Mouse (Mus musculus) CD8-positive naive resting alpha-beta T cell, adult 2 months (primary cell): Measurements from ENCODE around the gene Hnf4a.

ENCODE experiments used
- DNase-seq, 2 experiments: peaks; one replicate each; pipeline ENCODE4 v3.0.0; 2022; ENCODE audit warnings: low read depth in 2 of 2, low spot score in 2 of 2

Hnf4a gene

DNA sequence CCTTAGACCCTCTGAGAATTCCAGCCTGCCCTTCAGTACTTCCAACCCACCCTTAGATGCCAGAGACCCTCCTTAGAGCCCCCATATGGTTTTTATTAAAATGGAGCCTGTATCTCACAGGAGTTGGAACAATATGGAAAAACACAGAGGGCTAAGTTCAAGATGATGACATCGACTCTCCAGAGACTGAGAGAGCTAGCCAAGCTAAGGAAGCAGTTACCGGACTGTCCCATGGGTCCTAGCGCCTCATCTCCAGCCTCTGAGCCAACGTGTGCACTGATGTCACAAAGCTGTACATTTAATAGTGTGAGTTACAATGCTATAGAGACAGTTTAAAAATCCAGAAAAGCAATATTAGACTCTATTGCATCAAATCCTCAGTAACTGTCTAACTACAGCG, 84.4 kb downstream of the Hnf4a start:
- no peak for DNase-seq

DNA sequence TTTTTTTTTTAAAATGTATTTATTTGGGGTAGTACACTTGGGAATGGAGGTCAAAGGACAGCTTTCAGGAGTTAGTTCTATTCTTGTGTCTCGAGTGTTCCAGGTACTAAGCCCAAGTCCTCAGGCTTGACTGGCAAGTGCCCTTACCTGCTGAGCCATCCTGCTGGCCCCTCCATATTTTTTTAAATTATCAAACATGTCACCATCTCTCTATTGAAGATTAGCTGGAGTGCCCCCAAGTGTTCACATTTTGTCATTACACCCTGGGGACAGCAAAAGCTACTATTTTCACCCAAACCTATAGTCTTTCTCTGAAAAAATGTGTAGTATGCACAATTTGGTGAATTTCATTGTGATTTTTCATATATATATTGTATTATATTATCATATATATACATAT, 85.5 kb downstream of the Hnf4a start:
- peak in 1 of 2 experiments; percentile 20 for DNase-seq

DNA sequence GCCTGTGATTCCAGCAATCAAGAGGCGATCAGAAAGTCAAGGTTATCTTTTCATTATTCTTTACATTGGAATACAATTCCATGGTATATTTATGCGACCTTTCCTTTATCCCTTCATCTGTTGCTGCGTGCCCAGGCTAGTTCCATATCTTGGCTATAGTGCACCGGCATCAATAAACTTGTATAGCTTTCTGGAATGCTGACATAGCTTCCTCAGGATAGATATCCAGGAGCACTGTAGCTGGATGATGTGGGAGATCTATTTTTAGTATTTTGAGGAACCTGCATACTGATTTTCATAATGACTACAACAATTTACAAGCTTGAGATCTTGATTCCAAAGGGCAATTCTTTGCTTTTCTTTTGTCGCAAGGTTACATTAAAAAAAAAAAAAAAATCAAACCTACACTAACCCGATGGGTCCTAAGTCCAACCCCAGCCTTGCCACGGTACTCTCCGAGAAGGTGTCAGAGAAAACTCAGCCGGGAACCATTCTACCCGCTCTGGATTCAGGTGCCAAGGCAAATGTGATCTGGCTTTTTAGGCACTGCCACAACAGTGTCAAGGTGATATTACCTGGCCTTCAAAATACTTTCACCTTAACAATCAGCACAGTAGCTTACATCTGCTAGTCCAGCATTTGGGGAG, 87.2 kb downstream of the Hnf4a start:
- no peak for DNase-seq

DNA sequence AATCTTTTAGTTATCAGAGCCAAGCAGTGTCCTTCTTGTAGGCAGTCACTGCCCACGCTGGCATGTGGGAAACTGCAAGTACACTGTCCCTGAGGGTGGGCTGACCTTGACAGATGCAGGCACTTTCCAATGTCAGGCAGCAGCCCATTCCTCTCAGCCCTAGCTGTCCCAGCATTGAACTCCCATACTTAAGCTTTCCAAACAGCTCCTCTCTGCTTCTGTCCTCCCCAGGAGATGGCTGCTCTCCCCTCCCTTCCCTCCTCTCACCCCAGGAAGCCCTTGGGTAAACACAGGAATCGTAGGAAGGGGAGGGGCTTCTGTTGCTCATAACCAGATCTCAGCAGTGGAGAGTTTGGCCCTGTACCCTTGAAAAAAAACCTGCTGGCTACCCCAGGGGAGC, 88.5 kb downstream of the Hnf4a start:
- DNase-seq = no peak

DNA sequence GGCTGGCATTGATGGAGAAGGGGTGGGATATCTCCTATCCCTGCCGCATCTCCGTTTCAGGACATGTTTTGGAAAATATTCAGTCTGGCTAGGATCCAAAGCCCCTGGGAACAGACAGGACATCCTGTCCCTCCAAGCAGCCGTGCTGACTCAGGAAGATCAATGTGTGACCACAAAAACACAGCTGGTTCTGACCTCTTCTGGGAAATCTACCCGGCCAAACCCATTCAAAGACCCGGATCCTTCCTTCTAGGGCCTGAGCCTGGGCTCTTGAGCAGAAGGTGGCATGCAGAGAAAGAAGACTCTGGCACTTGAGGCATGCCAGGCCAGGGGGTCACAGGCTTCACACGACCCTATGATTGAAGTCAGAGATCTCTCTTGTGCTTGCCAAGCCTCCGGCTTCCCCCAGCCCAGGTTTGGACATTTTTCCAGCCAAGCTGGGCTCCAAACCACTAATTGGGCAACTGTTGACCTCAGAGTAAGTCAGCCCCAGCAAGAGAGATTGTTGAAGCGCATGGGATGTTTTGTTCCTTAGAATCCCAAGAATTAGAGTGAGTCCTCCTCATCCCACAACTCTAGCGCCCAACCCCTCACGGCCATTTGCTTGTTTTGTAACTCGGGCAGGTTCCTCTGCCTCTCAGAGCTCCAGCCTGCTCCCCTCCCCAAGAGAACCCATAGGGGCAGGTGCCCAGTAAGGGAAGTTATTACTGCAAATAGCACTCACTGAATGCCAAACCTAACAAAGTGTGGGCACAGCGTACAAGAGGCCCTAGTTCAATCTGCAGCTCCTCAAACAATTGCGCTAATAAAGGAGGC, 89.7 kb downstream of the Hnf4a start:
- no peak for DNase-seq

DNA sequence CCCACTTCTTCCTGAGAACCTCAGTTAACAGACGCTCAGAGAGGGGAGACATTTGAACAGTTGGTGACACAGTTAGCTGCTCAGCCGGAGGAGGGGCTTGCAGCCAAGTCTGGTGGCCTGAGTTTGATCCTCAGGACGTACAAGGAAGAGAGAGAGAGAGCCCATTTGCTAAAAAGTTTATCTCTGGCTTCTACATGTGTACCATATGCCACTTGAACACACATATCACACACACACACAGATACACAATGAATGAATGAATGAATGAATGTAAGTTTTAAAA, 90.2 kb downstream of the Hnf4a start:
- DNase-seq = no peak

DNA sequence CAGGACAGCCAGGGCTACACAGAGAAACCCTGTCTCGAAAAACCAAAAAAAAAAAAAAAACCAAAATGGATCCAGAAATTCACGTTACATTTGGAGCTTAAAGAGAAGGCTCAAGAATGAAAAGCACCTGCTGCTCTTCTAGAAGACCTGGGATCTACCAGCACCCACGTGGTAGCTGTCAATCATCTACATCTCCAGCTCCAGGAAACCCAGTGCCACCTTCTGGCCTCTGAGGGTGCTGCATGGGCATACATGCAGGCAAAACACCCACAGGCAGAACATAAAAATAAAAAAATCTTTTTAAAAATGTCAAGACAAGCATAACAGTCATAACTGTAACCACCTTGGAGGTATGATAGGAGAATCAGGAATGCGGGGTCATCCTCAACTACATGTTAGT, 91.1 kb downstream of the Hnf4a start:
- DNase-seq = peak; percentile 34 to 54

DNA sequence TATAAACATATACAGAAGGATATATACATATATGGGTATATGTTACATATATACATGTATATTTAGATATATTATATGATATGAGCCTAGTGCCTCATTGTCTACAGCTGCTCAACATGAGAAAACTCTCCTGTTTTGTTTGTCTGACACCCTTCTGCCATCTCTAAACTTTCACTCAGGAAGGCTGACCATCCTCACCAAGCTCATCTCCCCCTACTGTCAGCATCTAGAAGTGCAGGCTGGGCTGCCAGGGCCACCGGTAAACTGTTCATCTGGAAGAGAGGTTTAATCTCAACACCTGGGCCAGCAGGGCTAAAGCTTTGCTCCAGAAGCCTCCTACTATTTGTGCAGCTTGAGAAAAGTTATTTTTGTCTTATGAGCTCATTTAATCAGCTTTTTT, 92.6 kb downstream of the Hnf4a start:
- DNase-seq = peak; percentile 65 to 76

DNA sequence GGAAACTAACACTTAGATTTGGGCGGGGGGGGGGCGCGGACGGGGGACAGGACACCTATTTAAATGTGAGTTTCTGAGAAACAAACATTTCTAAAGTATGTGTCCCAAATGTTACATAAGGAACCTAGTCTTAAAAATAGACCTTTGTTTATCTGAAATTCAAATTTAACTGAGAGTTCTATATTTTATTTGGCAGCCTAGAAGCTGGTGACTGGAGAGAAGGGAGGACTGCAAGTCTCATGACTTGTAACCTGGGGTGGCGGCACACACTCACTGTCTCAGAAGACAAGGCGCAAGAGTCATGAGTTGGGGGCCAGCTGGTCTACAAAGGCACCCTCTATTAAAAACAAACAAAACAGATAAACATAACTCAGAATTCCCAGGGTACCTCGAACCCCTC, 94.5 kb downstream of the Hnf4a start:
- DNase-seq = no peak

DNA sequence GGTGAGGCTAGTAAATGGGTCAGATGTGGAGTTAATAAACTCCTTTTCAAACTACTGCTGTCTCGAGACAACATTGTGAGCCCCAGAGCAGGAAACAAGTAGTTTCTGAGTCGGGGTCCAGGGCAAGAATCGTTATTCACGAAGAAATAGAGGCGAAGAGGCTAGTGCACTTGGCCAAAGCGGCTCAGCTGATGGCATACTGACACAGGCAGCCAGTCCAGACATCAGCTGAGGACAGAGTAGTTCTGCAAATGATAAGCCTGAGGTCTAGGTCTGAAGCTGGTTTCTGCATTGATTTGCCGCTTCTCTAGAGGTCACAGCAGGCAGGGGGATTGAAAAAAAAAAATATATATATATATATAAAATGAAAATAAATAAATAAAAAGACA, 95.1 kb downstream of the Hnf4a start:
- no peak for DNase-seq

DNA sequence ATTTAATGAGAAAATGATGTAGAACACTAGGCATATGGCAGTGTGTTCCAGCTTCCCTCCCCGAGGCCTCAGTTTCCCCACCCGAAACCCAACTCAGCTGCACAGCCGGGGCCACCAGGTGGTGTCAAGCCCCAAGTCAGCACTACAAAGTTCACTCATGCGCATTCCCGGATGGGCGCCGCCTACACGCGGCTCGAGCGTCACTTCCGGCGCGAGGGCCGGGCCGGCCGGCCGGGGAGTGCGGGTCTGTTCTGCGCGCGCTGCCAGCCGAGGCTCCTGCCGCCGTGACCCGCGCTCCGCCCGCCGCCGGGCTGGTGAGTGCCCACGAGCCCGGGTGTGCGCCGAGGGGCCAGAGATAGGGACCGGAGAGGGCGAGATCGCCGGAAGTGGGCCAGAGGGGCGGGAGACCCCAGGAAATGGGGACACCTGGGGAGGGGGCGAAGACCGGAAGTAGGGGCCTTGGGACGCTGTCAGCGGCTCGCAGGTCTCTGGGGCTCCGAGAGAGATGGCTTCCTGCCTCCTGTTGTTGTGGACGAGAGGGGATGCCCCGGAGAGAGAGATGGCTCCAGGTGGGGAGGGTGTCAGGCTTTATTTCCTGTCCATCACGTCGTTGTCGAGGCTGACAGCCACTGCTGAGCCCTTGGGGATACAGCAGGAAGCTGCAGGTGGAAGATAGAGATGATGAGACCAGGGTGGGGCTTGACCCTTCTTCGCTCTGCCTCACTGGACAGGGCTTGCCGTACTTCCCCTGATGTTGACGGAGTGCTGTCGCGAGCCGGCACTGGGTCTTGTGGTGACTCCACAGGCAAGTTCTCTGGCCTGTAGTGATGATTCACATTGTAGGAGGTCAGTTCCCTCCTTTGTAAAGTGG, 95.7 kb downstream of the Hnf4a start, which contains the start of gene Ttpal:
Ttpal (plus strand) TSS at position 214 of the 871 bp plus-strand sequence.
- peak; percentile 83 to 86 for DNase-seq

DNA sequence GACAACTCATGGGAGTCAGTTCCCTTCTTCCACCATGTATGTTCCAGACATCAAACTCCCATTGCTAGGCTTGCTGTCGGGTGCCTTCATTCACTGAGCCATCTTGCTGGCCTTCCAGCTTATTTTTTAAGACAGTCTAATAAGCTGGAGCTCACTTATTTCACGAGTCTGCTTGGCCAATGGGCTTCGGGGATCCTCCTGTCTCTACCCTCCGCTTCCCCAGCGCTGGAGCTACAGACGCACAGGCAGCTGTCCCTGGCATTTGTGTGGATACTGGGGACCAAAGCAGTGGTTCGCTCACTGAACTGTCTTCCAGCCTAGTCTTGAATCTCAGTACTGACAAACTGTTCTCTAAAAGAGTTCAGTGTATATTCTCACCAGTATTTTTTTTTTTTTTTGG, 99.6 kb downstream of the Hnf4a start:
- DNase-seq = no peak

DNA sequence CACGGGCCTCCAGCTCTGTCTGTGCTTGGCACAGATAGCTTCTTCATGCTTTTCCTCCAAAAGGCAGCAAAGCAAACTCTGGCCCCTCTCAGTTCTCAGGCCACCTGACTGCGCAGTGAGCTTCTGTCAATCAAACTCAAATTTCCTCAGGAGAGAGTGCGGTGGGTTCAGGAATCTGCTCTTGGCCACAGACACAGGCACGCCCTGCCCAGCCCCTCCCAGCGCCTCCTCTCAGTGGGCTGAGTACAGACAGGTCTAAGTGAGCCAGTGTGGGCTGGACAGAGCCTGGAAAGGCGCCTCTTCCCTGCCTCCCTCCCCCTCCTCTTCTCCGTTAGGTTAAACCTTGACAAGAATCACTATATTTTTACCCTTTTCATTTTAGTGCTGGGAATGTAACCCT, 101.4 kb downstream of the Hnf4a start:
- no peak for DNase-seq

DNA sequence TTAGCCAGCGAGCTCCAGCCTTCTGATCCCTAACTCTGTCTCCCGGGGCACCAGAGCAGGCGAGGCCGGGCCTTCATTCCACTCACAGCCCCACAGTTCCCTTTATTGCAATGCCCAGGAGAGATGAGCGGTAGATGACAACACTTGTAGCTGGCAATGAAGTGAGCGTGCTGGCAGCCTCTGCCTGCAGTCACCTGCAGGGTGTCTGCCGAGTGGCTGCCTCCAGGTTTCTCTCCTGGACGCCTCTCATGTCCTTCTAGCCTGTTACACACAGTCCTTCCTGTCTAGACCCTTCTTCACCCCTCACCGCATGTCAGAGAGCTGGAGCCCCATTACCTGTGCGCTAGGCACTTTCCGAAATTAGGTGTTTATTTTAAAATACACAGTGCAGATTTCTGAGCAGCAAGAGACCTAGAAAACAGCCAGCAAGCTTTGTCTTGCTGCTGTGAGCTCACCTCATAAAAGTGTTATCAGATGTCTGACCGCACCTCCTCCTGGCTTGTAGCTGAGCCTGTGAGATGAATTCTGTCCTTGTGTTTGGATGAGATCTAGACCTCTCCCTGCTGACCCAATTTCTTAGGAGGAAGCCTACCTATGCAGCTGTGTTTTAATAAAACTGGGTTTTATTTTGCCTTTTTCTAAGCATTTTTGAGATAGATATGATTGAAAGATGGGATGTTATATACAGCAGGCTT, 102.8 kb downstream of the Hnf4a start:
- DNase-seq = no peak

DNA sequence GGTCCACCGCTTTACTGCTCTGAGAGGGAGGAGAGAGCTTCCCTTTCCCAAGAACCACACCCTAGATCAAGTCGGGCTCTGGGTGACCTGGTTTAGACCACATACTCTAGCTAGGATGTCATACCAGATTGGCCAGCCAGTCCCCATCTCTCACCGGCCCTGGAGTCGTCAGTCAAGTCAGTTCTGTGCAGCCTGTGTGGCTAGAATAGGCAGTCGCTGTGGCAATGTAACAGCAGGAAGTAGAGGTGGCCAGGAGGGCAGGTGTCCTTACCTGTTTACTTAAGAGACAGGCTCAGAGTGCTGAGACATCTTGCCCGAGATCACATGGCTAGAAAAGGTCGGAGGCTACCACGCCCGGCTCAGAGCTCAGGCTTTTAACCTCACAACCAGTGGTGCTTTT, 104.6 kb downstream of the Hnf4a start:
- DNase-seq = no peak

DNA sequence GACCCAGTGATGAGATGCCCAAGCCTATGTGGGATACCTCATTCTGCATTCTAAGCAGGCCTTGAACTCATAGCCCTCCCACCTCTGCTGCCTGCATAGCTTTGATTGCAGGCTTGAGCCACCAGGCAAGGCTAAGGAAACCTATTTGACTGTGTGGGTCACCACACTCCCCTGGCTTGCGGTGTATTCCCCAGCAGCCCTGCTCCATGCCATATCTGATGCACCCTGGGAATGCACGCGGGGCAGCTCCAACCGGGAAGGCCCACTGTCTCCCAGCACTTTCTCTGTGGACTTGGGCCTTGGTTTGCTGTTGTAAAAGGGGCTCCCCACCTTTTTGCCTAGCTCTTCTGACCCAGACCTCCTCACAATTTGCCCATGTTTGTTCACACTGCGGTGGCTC, 106.6 kb downstream of the Hnf4a start:
- no peak for DNase-seq

DNA sequence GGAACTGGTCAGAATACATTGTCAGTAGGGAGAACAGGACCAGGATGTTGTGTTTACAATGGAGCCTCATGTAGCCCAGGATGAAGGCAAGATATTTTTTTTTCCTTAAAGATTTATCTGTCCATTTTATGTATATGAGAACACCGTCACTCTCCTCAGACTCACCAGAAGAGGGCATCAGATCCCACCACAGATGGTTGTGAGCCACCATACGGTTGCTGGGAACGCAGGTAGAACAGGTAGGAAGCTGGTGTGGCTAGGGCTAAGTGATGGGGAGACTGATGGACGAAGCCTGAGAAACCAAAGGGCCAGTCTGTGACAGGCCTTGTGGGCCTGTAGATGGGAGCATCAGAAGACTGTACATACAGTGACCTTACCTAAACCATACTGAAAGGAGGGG, 107.4 kb downstream of the Hnf4a start:
- DNase-seq = no peak

DNA sequence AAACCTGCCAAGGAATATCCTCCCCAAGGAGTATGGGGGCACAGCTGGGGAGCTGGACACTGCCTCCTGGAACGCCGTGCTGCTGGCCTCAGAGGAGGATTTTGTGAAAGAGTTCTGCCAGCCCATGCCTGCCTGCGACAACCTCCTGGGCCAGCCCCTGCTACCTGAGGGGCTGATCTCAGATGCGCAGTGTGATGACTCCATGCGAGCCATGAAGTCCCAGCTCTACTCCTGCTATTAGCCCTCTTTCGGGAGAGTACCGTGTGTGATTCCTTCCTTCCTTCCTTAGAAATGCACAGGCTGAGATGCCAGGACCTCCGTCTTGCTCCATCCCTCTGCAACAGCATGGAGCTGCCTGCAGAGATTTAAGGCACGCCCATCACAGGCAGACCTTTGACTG, 108.8 kb downstream of the Hnf4a start:
- no peak for DNase-seq

DNA sequence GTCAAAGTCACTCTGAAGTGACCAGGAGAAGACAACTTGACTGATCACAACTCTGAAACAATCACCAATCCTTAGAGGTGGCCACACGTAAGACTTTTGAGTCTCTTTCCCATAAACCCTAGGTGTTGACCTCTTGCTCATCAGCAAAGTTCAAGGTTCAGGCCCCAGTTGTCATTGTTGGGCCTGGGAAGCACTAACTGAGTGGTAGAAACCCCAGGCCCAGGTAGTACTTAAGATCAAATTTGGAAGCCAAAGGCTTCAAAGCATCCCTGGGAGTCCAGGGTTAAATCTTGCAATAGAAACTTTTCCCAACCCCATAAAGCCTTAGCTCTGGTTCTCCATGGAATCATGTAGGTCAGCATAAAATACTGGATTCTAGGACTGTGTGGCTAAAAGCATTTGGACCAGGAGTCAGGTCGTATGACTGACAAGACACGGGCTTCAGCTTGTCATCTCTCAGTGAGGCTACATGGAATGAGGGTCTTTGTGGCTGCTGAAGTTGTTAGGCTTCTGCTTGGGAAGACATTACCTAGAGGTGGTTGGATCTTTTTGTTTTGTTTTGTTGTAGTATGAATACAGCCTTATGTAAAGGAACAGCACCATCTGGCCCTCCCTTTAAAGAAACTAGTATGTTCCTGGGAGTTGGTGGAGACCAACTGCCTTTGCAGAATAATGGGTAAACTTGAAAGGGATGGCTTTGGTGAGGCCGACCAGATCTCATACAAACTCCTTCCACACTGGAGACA, 109.5 kb downstream of the Hnf4a start:
- DNase-seq = no peak

DNA sequence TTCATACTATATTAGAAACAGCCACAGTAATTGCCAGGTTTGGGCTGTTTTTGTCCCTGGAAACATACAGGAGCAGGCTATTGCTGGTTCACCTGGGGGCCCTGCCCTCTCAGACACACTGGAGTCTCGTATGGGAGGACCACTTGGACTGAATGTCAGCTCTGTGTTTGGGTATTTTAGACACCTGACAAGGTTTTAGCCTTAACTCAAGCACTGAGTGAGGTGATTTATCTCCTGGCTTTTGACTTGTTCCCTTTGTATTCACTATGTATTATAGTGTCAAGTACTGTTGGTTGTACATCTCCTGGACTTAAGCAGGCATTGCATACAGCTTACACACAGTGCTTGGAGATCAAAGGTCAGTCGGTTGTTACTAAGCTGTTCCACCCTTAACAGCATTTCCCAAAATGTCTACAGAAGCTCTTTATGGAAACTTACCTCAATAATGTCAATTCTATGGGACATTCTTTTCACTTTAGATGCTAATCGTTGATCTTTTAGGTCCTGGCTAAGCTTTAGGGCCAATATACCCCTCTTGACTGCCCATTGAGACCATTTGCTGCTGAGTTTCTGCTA, 110.1 kb downstream of the Hnf4a start:
- DNase-seq = no peak
